Mouse (Mus musculus) embryonic stem cell, embryonic (primary cell): Measurements from ENCODE around the gene Prc1.

ENCODE experiments used
- CTCF ChIA-PET, 4 experiments: fragments of 300-600 bp in 2 of 4; fragments of 350-600 bp in 2 of 4; sonication (Branson Sonifier 250); formaldehyde crosslinking; loops; one replicate each; lab custom pipeline; 2022; ENCODE audit warnings: inconsistent platforms in 2 of 4; lab: Charles Lee
- POLR2A ChIA-PET, 4 experiments: fragments of 300-600 bp in 2 of 4; fragments of 350-600 bp in 2 of 4; sonication (Branson Sonifier 250); formaldehyde crosslinking; loops; one replicate each; lab custom pipeline; 2022; ENCODE audit warnings: antibody characterized with exemption in 4 of 4, inconsistent platforms in 1 of 4; lab: Charles Lee

Gene Prc1

GRCm38 (mm10) chr7:80339371-80339770 lies 45.1 kb downstream of the Prc1 start:
- CTCF ChIA-PET, result interaction anchor here (0.6 to 5.4 kb wide), 19 partner anchors 8 to 244 kb away, joined by 3 to 47 read pairs (median 3); partner anchors contain the start of gene Rccd1 (in 1 of the 4)
- POLR2A ChIA-PET, result interaction anchor here in 3 of 4 experiments (0.6 to 9.4 kb wide), 30 partner anchors 9 to 225 kb away, joined by 3 to 86 read pairs (median 4); partner anchors contain the start of genes Rccd1 (in 3 of the 3), Blm (in 1 of the 3), Cib1 (in 1 of the 3) and Gdpgp1 (in 1 of the 3)

GRCm38 (mm10) chr7:80339793-80340628 lies 45.8 kb downstream of the Prc1 start:
- ChIA-PET POLR2A (interaction anchor here in 3 of 4 experiments (0.6 to 9.4 kb wide), 29 partner anchors 8 to 550 kb away, joined by 3 to 86 read pairs (median 4); partner anchors contain the start of genes Rccd1 (in 3 of the 3), Blm (in 1 of the 3), Cib1 (in 1 of the 3) and Gdpgp1 (in 1 of the 3)), CTCF (interaction anchor here (0.6 to 5.4 kb wide), 26 partner anchors 8 to 243 kb away, joined by 3 to 47 read pairs (median 3); partner anchors contain the start of gene Rccd1 (in 1 of the 4))

- ChIA-PET POLR2A (interaction anchor here in 3 of 4 experiments (0.6 to 9.4 kb wide), 17 partner anchors 15 to 549 kb away, joined by 3 to 86 read pairs (median 5); partner anchors contain the start of genes Rccd1 (in 3 of the 3), Blm (in 1 of the 3), Cib1 (in 1 of the 3) and Gdpgp1 (in 1 of the 3)), CTCF (interaction anchor here (0.8 to 5.4 kb wide), 14 partner anchors 9 to 200 kb away, joined by 3 to 47 read pairs (median 4); partner anchors contain the start of gene Ttll13 (in 1 of the 4))
Observed at GRCm38 (mm10) chr7:80340793-80341192, 46.5 kb downstream of the Prc1 start, which contains the start of gene Unc45a. Gene Unc45a (minus strand): TSS chr7:80341005.

GRCm38 (mm10) chr7:80341793-80342192 lies 47.5 kb downstream of the Prc1 start:
- ChIA-PET POLR2A (interaction anchor here in 3 of 4 experiments (0.8 to 3.8 kb wide), 14 partner anchors 9 to 226 kb away, joined by 3 to 40 read pairs (median 5); partner anchors contain the start of genes Blm (in 1 of the 3), Idh2 (in 1 of the 3), Man2a2 (in 1 of the 3) and Rccd1 (in 1 of the 3)), CTCF (interaction anchor here in 3 of 4 experiments (0.6 to 5.4 kb wide), 14 partner anchors 11 to 230 kb away, joined by 3 to 47 read pairs (median 7); partner anchors contain the start of genes Rccd1 (in 1 of the 3) and Ttll13 (in 1 of the 3))

GRCm38 (mm10) chr7:80342858-80343257 lies 48.6 kb downstream of the Prc1 start, which contains the start of gene Hddc3:
Gene Hddc3 (plus strand): TSS chr7:80343104.
- CTCF ChIA-PET, result interaction anchor here (0.6 to 5.4 kb wide), 62 partner anchors 8 to 461 kb away, joined by 3 to 47 read pairs (median 4); partner anchors contain the start of genes Man2a2 (in 3 of the 4), Rccd1 (in 3 of the 4), Cib1 (in 1 of the 4) and Crtc3 (in 1 of the 4)
- POLR2A ChIA-PET, result interaction anchor here in 3 of 4 experiments (0.6 to 3.8 kb wide), 62 partner anchors 9 to 456 kb away, joined by 3 to 40 read pairs (median 4); partner anchors contain the start of genes Man2a2 (in 3 of the 3), Idh2 (in 2 of the 3), Ngrn (in 2 of the 3) and Rccd1 (in 2 of the 3)

GRCm38 (mm10) chr7:80343270-80344018 lies 49.2 kb downstream of the Prc1 start:
- POLR2A ChIA-PET, result interaction anchor here in 3 of 4 experiments (0.6 to 3.8 kb wide), 60 partner anchors 9 to 1585 kb away, joined by 3 to 40 read pairs (median 4); partner anchors contain the start of genes Man2a2 (in 3 of the 3), Idh2 (in 2 of the 3), Ngrn (in 2 of the 3) and Rccd1 (in 2 of the 3)
- CTCF ChIA-PET, result interaction anchor here (0.5 to 5.4 kb wide), 62 partner anchors 9 to 460 kb away, joined by 3 to 47 read pairs (median 4); partner anchors contain the start of genes Man2a2 (in 3 of the 4), Rccd1 (in 3 of the 4), Cib1 (in 1 of the 4) and Crtc3 (in 1 of the 4)

GRCm38 (mm10) chr7:80346173-80346572 lies 51.9 kb downstream of the Prc1 start:
- ChIA-PET POLR2A (interaction anchor here in 2 of 4 experiments (1.0 to 1.5 kb wide), 3 partner anchors 21 to 24 kb away, joined by 3 to 7 read pairs (median 4); partner anchors contain the start of gene Rccd1 (in 2 of the 2)), CTCF (no interaction called here)

- POLR2A ChIA-PET, result interaction anchor here in 1 of 4 experiments (0.5 to 1.0 kb wide), 2 partner anchors 22 to 336 kb away, joined by 3 to 4 read pairs; partner anchors contain the start of gene Rccd1
Observed at GRCm38 (mm10) chr7:80346830-80347229, 52.6 kb downstream of the Prc1 start.

GRCm38 (mm10) chr7:80347670-80348586 lies 53.7 kb downstream of the Prc1 start:
- ChIA-PET CTCF (interaction anchor here in 3 of 4 experiments (0.6 to 1.4 kb wide), 8 partner anchors 22 to 999 kb away, joined by 3 to 5 read pairs (median 4); no protein-coding TSS in a partner anchor), POLR2A (interaction anchor here in 3 of 4 experiments (1.0 to 1.2 kb wide), 4 partner anchors 8 to 23 kb away, joined by 3 read pairs; partner anchors contain the start of gene Man2a2 (in 1 of the 3))

More at GRCm38 (mm10) chr7:80346830-80347229, 52.6 kb downstream of the Prc1 start:
- CTCF ChIA-PET, result no interaction called here

- CTCF ChIA-PET, result interaction anchor here in 2 of 4 experiments (1.2 to 1.5 kb wide), 2 partner anchors 27 to 210 kb away, joined by 4 read pairs; no protein-coding TSS in a partner anchor
- POLR2A ChIA-PET, result interaction anchor here in 2 of 4 experiments (0.5 to 1.4 kb wide), 6 partner anchors 9 to 89 kb away, joined by 3 to 4 read pairs (median 4); partner anchors contain the start of gene Rccd1 (in 1 of the 2)
Observed at GRCm38 (mm10) chr7:80350808-80351207, 56.6 kb downstream of the Prc1 start.

- ChIA-PET POLR2A (interaction anchor here (0.6 to 2.7 kb wide), 13 partner anchors 10 to 201 kb away, joined by 3 to 11 read pairs (median 4); partner anchors contain the start of genes Rccd1 (in 3 of the 4) and Hddc3 (in 2 of the 4)), CTCF (interaction anchor here in 2 of 4 experiments (0.7 to 2.4 kb wide), 4 partner anchors 10 to 213 kb away, joined by 3 to 17 read pairs (median 3); partner anchors contain the start of genes Man2a2 (in 2 of the 2) and Hddc3 (in 1 of the 2))
Observed at GRCm38 (mm10) chr7:80352920-80353319, 58.7 kb downstream of the Prc1 start.

GRCm38 (mm10) chr7:80356351-80356750 lies 62.1 kb downstream of the Prc1 start:
- CTCF ChIA-PET, result interaction anchor here in 3 of 4 experiments (0.6 to 2.1 kb wide), 7 partner anchors 14 to 141 kb away, joined by 3 to 9 read pairs (median 5); partner anchors contain the start of gene Hddc3 (in 1 of the 3)
- POLR2A ChIA-PET, result interaction anchor here (0.5 to 2.3 kb wide), 20 partner anchors 8 to 246 kb away, joined by 3 to 9 read pairs (median 4); partner anchors contain the start of genes Hddc3 (in 3 of the 4), Rccd1 (in 1 of the 4) and Unc45a (in 1 of the 4)

GRCm38 (mm10) chr7:80357156-80357555 lies 62.9 kb downstream of the Prc1 start:
- ChIA-PET CTCF (interaction anchor here in 3 of 4 experiments (0.6 to 2.1 kb wide), 6 partner anchors 14 to 565 kb away, joined by 3 to 9 read pairs (median 3); partner anchors contain the start of gene Hddc3 (in 2 of the 3)), POLR2A (interaction anchor here in 3 of 4 experiments (0.5 to 2.3 kb wide), 9 partner anchors 10 to 204 kb away, joined by 3 to 9 read pairs (median 4); partner anchors contain the start of gene Hddc3 (in 1 of the 3))

- POLR2A ChIA-PET, result interaction anchor here in 3 of 4 experiments (0.9 to 2.3 kb wide), 7 partner anchors 9 to 205 kb away, joined by 3 to 9 read pairs (median 4); partner anchors contain the start of gene Hddc3 (in 2 of the 3)
- CTCF ChIA-PET, result interaction anchor here in 3 of 4 experiments (0.9 to 2.1 kb wide), 3 partner anchors 15 kb away, joined by 3 to 9 read pairs (median 3); partner anchors contain the start of gene Hddc3 (in 3 of the 3)
Observed at GRCm38 (mm10) chr7:80358039-80358438, 63.8 kb downstream of the Prc1 start.
